Mouse (Mus musculus): ENCODE data around the gene Fdxr. TPM values are rescaled to one million over a fixed set of nuclear protein-coding genes. Genes with fewer than 3 reads are reported as not detected.

Gene Fdxr
- polyA plus RNA-seq (2017; shearing (Covaris generic)): 10 to 100 TPM; 25.0 to 35.0 TPM

GRCm38 (mm10) chr11:115276780-115277603, at the start of gene Fdxr:
Fdxr (minus strand) TSS chr11:115277050.

GRCm38 (mm10) chr11:115321906-115322693, 45.2 kb upstream of the Fdxr start, which contains the start of gene Ush1g:
Ush1g (minus strand) TSS chr11:115322041.

GRCm38 (mm10) chr11:115306863-115307262, 30.0 kb upstream of the Fdxr start, which contains the start of gene Otop2:
Otop2 (plus strand) TSS chr11:115307163.

GRCm38 (mm10) chr11:115297214-115297826, 20.5 kb upstream of the Fdxr start, which contains the start of gene Fads6:
Fads6 (minus strand) TSS chr11:115297663.

GRCm38 (mm10) chr11:115267061-115267883, 9.6 kb downstream of the Fdxr start, which contains the start of gene Grin2c:
Grin2c (minus strand) TSS chr11:115267243.

Other genes starting within 250 kb of the Fdxr start
- not detected for gene Cd300ld5, start 239.3 kb downstream of the Fdxr start, polyA plus RNA-seq (2017; shearing (Covaris generic))
- not detected for gene Cd300ld3, start 228.6 kb downstream of the Fdxr start, polyA plus RNA-seq (2017; shearing (Covaris generic))
- gene Cd300e, start 214.9 kb downstream of the Fdxr start, polyA plus RNA-seq (2017; shearing (Covaris generic)): 1 to 10 TPM in 1 of 2 experiments, not detected in 1; 3.1 TPM
- 100 to 1,000 TPM; 154 to 188 TPM for gene Rab37, start 185.6 kb downstream of the Fdxr start, polyA plus RNA-seq (2017; shearing (Covaris generic))
- under 1 TPM; 0.39 to 0.98 TPM for gene Cd300lf, start 143.1 kb downstream of the Fdxr start, polyA plus RNA-seq (2017; shearing (Covaris generic))
- 100 to 1,000 TPM; 433 to 435 TPM for gene Slc9a3r1, start 113.7 kb downstream of the Fdxr start, polyA plus RNA-seq (2017; shearing (Covaris generic))
- 10 to 100 TPM; 15.3 to 15.4 TPM for gene Tmem104, start 89.6 kb downstream of the Fdxr start, polyA plus RNA-seq (2017; shearing (Covaris generic))
- gene Nat9, start 89.2 kb downstream of the Fdxr start, polyA plus RNA-seq (2017; shearing (Covaris generic)): 10 to 100 TPM; 14.0 to 15.7 TPM
- gene Grin2c, start 9.8 kb downstream of the Fdxr start, polyA plus RNA-seq (2017; shearing (Covaris generic)): under 1 TPM in 1 of 2 experiments, not detected in 1; 0.04 TPM
- 1 to 10 TPM in 1 of 2 experiments, under 1 TPM in 1; 0.87 to 1.1 TPM for gene Fads6, start 20.6 kb upstream of the Fdxr start, polyA plus RNA-seq (2017; shearing (Covaris generic))
- not detected for gene Otop2, start 30.1 kb upstream of the Fdxr start, polyA plus RNA-seq (2017; shearing (Covaris generic))
- gene Ush1g, start 45.0 kb upstream of the Fdxr start, polyA plus RNA-seq (2017; shearing (Covaris generic)): not detected
- under 1 TPM in 1 of 2 experiments, not detected in 1; 0.89 TPM for gene Otop3, start 57.7 kb upstream of the Fdxr start, polyA plus RNA-seq (2017; shearing (Covaris generic))
- 1 to 10 TPM; 6.2 to 9.8 TPM for gene Hid1, start 90.7 kb upstream of the Fdxr start, polyA plus RNA-seq (2017; shearing (Covaris generic))
- gene Cdr2l, start 104.9 kb upstream of the Fdxr start, polyA plus RNA-seq (2017; shearing (Covaris generic)): under 1 TPM in 1 of 2 experiments, not detected in 1; 0.24 TPM
- 100 to 1,000 TPM; 140 TPM for gene Mrpl58, start 126.7 kb upstream of the Fdxr start, polyA plus RNA-seq (2017; shearing (Covaris generic))
- gene Atp5h, start 142.9 kb upstream of the Fdxr start, polyA plus RNA-seq (2017; shearing (Covaris generic)): 100 to 1,000 TPM; 599 to 724 TPM
- gene Kctd2, start 143.1 kb upstream of the Fdxr start, polyA plus RNA-seq (2017; shearing (Covaris generic)): 10 to 100 TPM; 53.6 to 95.0 TPM
- gene Trim80, start 163.5 kb upstream of the Fdxr start, polyA plus RNA-seq (2017; shearing (Covaris generic)): under 1 TPM in 1 of 2 experiments, not detected in 1; 0.15 TPM
- gene Slc16a5, start 185.4 kb upstream of the Fdxr start, polyA plus RNA-seq (2017; shearing (Covaris generic)): 10 to 100 TPM in 1 of 2 experiments, 1 to 10 TPM in 1; 5.5 to 33.6 TPM
- gene Armc7, start 198.6 kb upstream of the Fdxr start, polyA plus RNA-seq (2017; shearing (Covaris generic)): 100 to 1,000 TPM in 1 of 2 experiments, 10 to 100 TPM in 1; 98.8 to 112 TPM
- gene Nt5c, start 214.8 kb upstream of the Fdxr start, polyA plus RNA-seq (2017; shearing (Covaris generic)): 100 to 1,000 TPM; 323 to 410 TPM
- 100 to 1,000 TPM; 464 to 578 TPM for gene Jpt1, start 237.3 kb upstream of the Fdxr start, polyA plus RNA-seq (2017; shearing (Covaris generic))

All from inflammation-experienced regulatory T-cells (primary cell).